Mouse (Mus musculus) liver, embryonic 12.5 days (tissue): ENCODE data around the gene Myl9. TPM values are rescaled to one million over a fixed set of nuclear protein-coding genes. Genes with fewer than 3 reads are reported as not detected.

Experiments used
- ATAC-seq: fragments of 200-750 bp; cut with Nextera tagmentation; 2 replicates; pipeline ENCODE4 v1.8.0; 2017; ENCODE audit warnings: moderate number of reproducible peaks, mild to moderate bottlenecking, moderate library complexity
- H3K27ac ChIP-seq: fragments of 300-500 bp; sonication (generic); 2 replicates; pipeline ENCODE4 v1.5.1; 2016; ENCODE audit warnings: mild to moderate bottlenecking
- H3K27me3 ChIP-seq: fragments of 300-500 bp; sonication (generic); replicated peaks from 2 replicates; pipeline ENCODE4 v1.6.1; 2016; ENCODE audit warnings: mild to moderate bottlenecking, moderate library complexity
- H3K36me3 ChIP-seq: fragments of 300-500 bp; sonication (generic); 2 replicates; pipeline ENCODE4 v1.6.1; 2016; ENCODE audit warnings: mild to moderate bottlenecking, moderate library complexity
- H3K4me1 ChIP-seq: fragments of 300-500 bp; sonication (generic); 2 replicates; pipeline ENCODE4 v1.6.1; 2016
- H3K4me2 ChIP-seq: fragments of 300-500 bp; sonication (generic); 2 replicates; pipeline ENCODE4 v1.6.1; 2016; ENCODE audit warnings: mild to moderate bottlenecking, moderate library complexity
- H3K4me3 ChIP-seq: fragments of 300-500 bp; sonication (generic); 2 replicates; pipeline ENCODE4 v1.5.1; 2016; ENCODE audit warnings: mild to moderate bottlenecking, moderate library complexity
- H3K9ac ChIP-seq: fragments of 300-500 bp; sonication (generic); 2 replicates; pipeline ENCODE4 v1.6.1; 2016; ENCODE audit warnings: mild to moderate bottlenecking, moderate library complexity
- H3K9me3 ChIP-seq: fragments of 300-500 bp; sonication (generic); replicated peaks from 2 replicates; pipeline ENCODE4 v1.6.1; 2016; ENCODE audit warnings: mild to moderate bottlenecking, moderate library complexity
- WGBS: fragments of 180-500 bp; shearing (Covaris S2); methylation state at CpG from one replicate; pipeline ENCODE4 v1.1.7; 2016; ENCODE audit not compliant: insufficient replicate concordance; 5-methylcytosine and 5-hydroxymethylcytosine counted together
- polyA plus RNA-seq: library from polyadenylated mRNA; unstranded; fragments of >200 nt; fragmentation: Nextera tagmentation; extraction: Ambion mirVana; gene quantifications from 2 replicates; pipeline ENCODE4 v1.2.1, GENCODE M21; 2016

The Myl9 gene
- 70.5 and 76.1 TPM in 2 replicates for polyA plus RNA-seq

DNA sequence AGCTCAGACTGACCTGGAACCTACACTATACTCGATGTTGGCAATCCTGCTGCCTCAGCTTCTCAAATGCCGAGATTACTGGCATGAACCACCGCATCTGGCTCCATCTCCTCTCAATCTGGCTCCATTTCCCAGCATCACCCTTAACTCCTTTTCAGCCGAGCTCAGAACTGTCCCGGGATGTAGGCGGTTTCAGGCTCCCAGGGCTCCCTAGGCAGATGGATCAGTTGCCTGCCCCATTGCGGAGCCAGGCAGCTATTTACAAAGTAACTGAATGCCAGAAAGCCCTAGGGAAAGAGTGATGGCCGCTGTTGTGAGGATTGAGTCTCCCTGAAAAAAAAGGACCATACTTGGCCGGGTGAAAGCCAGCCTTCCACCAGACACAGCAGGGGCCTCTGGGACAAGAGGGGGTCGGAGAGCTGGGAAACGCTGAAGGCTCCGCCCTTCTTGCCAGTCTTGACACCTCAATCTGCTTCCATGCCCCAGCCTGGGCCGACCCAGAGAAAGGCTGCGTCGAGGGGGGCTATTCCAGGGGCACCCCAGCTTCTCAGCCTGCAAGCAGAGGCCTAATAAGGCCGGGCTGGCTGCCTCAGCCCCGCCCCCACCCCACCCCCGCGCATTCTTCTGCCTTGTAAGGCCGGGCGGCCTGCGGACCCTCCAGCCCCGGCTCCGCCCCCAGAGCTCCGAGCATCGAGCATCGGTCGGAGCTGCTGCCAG, at the start of gene Myl9:
TSS of gene Myl9 (plus strand) at position 683 of the 717 bp plus-strand sequence.
- peak; percentile 59 for ATAC-seq
- peak within 1 kb of the TSS; percentile 57; the same call in 1 of the 2 replicates for H3K27ac ChIP-seq

DNA sequence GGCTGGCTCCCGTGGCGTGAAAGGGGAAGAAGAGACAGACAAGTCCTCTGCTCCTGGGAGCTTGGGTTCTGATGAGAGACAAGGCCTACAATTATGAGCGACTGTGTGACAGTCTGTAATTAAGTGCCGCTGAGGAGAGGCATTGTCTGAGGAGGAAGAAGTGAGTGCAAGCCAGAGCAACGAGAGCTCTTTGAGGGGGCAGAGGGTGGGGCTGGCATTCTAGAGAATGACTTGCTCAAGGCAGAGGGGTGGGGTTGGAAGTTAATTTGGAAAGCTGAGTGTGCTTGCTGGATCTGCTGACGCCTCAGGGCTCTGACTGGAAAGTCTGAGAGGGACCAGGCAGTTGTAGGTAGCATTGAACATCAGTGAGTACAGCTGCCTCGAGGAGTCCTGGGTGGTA, 48.9 kb upstream of the Myl9 start:
- ATAC-seq: no peak
- no peak overlapping the region for H3K9ac ChIP-seq
- no peaks in the 10 kb centered on the region for H3K36me3 ChIP-seq
- H3K4me2 ChIP-seq: no peak overlapping the region
- H3K4me3 ChIP-seq: no peak overlapping the region
- no peaks in the 10 kb centered on the region for H3K9me3 ChIP-seq
- H3K27me3 ChIP-seq: peaks cover 11% of the 10 kb centered on the region
- WGBS: 47% methylated on average over 7 of the region's 7 CpGs
- H3K4me1 ChIP-seq: peaks cover 71% of the 10 kb centered on the region
- H3K27ac ChIP-seq: no peak overlapping the region

More for the DNA sequence above, at the start of gene Myl9:
- H3K4me1 ChIP-seq: peaks cover 51% of the 10 kb centered on the region
- peak within 1 kb of the TSS; percentile 40 for H3K4me3 ChIP-seq
- no peaks in the 10 kb centered on the region for H3K36me3 ChIP-seq
- H3K4me2 ChIP-seq: peak within 1 kb of the TSS; percentile 62
- WGBS: 16% methylated on average over 26 of the region's 28 CpGs
- H3K9ac ChIP-seq: peak within 1 kb of the TSS; percentile 35; the same call in 1 of the 2 replicates
- no peaks in the 10 kb centered on the region for H3K9me3 ChIP-seq
- peaks cover 40% of the 10 kb centered on the region for H3K27me3 ChIP-seq

DNA sequence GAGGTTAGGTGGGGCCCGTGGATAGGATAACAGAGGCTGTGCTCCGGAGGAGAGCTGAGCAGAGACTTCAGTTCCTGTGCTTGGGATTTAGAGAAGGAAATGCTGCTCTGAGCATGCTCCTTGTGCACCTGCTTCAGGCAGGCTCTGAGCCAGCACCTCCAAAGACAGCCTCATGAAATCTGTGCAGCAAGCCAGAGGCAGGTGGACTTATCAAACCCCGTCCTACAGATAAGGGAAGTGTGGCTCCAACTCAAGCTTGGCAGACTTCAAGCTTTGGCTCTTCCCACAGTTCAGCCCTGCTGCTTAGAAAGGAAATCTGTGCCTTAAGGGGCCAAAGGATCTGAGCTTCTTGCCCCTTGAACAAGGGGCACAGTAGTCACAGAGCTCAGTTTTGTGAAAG, 48.3 kb upstream of the Myl9 start:
- H3K27ac ChIP-seq: no peak overlapping the region
- H3K9me3 ChIP-seq: no peaks in the 10 kb centered on the region
- H3K9ac ChIP-seq: no peak overlapping the region
- H3K4me3 ChIP-seq: no peak overlapping the region
- peaks cover 71% of the 10 kb centered on the region for H3K4me1 ChIP-seq
- no peak for ATAC-seq
- WGBS: 40% methylated on average over 3 of the region's 3 CpGs
- H3K27me3 ChIP-seq: peaks cover 5% of the 10 kb centered on the region
- H3K4me2 ChIP-seq: no peak overlapping the region
- no peaks in the 10 kb centered on the region for H3K36me3 ChIP-seq

DNA sequence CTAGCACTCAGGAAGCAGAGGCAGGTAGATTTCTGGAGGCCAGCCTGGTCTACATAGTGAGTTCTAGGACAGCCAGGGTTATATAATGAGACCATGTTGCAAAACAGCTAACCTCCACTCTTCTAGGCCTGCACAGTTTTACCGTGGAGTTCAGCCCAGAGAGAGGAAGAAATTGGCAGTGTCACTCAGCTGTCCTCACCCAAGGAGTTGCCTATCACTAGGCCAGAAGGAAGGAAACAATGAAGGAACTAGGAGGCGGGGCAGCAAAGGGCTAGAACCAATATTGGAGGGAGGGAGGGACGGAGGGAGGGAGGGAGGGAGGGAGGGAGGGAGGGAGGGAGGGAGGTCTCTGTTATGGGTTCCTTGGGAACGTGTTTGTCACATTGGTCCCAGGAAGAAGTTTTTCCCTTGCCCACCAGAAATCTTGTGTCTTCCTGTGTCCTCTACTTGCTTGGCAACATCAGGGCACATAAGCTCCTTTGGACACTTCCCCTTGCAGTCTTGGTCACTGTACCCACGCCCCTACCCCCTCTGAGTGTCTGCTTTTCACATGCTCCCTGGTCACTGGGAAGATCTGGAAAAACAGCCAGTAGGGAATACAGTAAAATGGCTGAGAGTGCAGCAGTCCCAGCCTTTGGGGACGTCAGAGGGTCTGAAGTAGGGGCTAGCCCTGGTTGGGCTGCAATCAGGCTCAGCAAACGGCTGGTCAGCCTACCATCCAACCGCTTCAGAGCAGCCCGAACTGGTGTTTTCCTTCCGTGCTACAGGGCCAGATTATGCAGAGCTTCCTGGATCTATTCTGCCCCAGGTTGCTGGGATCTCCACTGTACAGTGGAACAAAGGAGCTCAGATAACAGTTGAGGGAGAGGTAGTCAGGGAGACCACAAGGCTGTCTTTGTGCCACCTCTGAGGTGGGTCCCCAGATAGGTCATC, 45.4 kb upstream of the Myl9 start:
- peak overlapping the region; percentile 51 for H3K4me3 ChIP-seq
- H3K27ac ChIP-seq: peak overlapping the region; percentile 65
- H3K36me3 ChIP-seq: no peaks in the 10 kb centered on the region
- WGBS: 18% methylated on average over 9 of the region's 10 CpGs
- no peaks in the 10 kb centered on the region for H3K9me3 ChIP-seq
- H3K9ac ChIP-seq: peak overlapping the region; percentile 47
- peaks cover 62% of the 10 kb centered on the region for H3K4me1 ChIP-seq
- no peaks in the 10 kb centered on the region for H3K27me3 ChIP-seq
- ATAC-seq: peak; percentile 50
- peak overlapping the region; percentile 71 for H3K4me2 ChIP-seq

DNA sequence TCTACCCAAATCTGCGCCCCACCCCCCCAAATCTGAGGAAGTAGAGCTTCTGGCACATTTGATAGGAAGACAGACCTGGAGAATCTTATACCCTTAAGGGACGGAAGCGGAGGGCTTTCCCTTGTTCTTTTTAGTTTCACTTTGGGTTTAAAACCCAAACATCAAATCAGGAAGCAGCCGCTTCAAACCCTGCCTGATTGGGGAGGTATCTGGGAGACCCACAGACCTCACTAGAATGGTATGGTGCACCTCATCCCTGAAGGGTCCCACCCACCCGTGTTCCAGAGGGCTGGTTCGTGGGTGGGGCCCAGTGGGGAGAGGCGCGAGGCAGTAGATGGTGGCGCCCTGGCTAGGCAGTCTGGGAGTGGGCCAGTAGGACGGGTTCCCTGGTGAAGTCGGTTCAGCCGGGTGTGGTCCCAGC, 44.7 kb upstream of the Myl9 start:
- Histone ChIP-seq H3K36me3 (no peaks in the 10 kb centered on the region), H3K9ac (peak overlapping the region; percentile 47), H3K9me3 (no peaks in the 10 kb centered on the region), H3K4me2 (peak overlapping the region; percentile 71), H3K4me1 (peaks cover 55% of the 10 kb centered on the region), H3K27ac (no peak overlapping the region), H3K4me3 (peak overlapping the region; percentile 51), H3K27me3 (no peaks in the 10 kb centered on the region)
- ATAC-seq: peak; percentile 48; the same call in 1 of the 2 replicates
- 34% methylated on average over 12 of the region's 12 CpGs for WGBS

DNA sequence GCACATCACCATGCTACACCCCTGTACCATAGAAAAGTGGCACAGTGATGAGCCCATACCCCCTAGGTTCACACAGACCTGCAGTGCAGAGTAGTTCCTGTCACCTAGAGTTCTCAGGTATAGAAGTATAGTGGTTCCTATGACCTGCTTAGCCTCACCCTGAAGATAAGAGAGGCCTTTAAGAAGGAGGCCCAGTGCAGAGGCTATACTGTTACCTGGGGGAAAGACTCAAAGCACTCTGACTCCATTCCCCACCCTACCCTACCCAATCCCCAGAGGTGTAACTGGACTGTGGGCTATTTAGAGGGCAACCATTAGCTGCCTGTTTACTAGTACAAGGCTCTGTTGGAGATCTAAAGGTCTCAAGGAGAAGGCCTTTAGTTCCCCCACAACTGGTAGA, 43.6 kb upstream of the Myl9 start:
- Histone ChIP-seq H3K4me1 (peaks cover 52% of the 10 kb centered on the region), H3K4me3 (no peak overlapping the region), H3K27me3 (no peaks in the 10 kb centered on the region), H3K4me2 (no peak overlapping the region), H3K9me3 (no peaks in the 10 kb centered on the region), H3K9ac (no peak overlapping the region), H3K27ac (no peak overlapping the region), H3K36me3 (no peaks in the 10 kb centered on the region)
- 0 out of 2 replicates have a peak, but pooled peaks have one; percentile 16 for ATAC-seq

DNA sequence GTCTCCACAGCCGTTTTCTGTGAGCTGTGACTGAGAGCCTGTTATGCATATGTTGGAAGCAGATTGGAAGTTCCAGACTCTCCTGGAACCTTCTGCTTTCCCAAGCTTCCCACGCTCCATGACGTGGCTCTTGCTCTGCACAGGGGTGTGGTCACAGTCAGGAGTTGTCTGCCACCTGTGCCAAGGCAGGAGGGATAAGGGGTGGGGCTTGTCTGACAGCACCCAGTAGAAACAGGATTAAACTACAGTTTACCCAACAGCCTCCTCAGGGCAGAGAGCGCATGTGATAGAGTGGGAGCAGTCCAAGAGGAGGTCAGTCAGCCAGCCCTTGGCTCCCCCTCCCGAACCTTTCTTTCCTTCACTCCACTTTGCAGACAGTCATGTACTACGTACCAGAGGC, 43.1 kb upstream of the Myl9 start:
- no peaks in the 10 kb centered on the region for H3K36me3 ChIP-seq
- H3K4me3 ChIP-seq: no peak overlapping the region
- no peak for ATAC-seq
- no peaks in the 10 kb centered on the region for H3K9me3 ChIP-seq
- no peak overlapping the region for H3K9ac ChIP-seq
- WGBS: 72% methylated on average over 6 of the region's 6 CpGs
- no peak overlapping the region for H3K4me2 ChIP-seq
- H3K4me1 ChIP-seq: peaks cover 52% of the 10 kb centered on the region
- H3K27ac ChIP-seq: no peak overlapping the region
- no peaks in the 10 kb centered on the region for H3K27me3 ChIP-seq

DNA sequence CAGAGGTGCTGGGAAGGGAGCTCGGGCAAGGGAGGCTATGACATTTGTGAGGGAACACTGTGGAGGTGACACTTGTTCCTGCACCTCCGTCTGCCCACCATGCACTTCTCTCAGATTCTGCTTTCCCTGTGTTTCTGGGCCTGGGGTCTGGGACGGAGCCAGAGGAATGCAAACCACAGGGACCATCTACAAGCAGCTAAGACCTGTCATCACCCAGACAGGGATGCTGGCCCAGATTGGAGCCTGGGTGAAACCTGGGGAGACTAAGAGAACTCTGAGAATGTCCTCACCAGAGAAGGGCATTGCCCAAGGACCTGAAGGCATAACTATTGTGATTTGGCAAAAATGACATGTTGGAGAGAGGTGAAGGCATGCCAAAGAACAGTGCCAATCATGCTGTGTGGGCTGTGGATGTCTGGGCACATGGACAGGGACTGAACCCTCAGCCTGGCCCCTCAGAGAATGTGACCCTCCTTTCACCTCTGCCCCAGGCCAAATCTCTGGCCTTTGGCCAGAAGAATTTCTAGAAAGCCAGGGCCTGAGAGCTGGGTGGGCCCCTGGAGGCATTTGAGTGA, 39.4 kb upstream of the Myl9 start:
- H3K4me3 ChIP-seq: no peak overlapping the region
- H3K27me3 ChIP-seq: no peaks in the 10 kb centered on the region
- no peak overlapping the region for H3K27ac ChIP-seq
- H3K9ac ChIP-seq: no peak overlapping the region
- H3K36me3 ChIP-seq: no peaks in the 10 kb centered on the region
- H3K4me1 ChIP-seq: peaks cover 47% of the 10 kb centered on the region
- WGBS: 59% methylated on average over 3 of the region's 3 CpGs
- H3K9me3 ChIP-seq: no peaks in the 10 kb centered on the region
- ATAC-seq: no peak
- H3K4me2 ChIP-seq: no peak overlapping the region

DNA sequence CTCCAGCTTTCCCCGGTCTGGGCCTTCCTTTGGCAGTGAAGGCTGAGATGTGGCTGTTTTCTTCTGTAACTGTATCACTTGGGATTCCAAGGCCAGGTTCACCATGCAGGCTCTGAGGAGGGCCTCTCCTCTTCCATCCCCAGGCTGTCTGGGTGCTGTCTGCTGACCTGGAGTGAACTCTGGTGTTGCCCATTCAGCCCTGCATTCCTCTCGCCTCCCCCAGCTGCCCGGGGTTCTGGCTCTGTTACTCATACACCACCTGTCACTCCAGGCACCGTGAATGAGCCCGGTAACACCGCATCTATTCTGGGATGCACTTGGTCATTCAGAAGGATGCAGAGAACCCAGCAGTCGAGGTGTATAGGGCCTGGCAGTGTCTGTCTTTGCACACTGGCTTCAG, 38.4 kb upstream of the Myl9 start:
- peaks cover 46% of the 10 kb centered on the region for H3K4me1 ChIP-seq
- 59% methylated on average over 7 of the region's 7 CpGs for WGBS
- H3K9ac ChIP-seq: no peak overlapping the region
- ATAC-seq: no peak
- no peak overlapping the region for H3K4me3 ChIP-seq
- no peaks in the 10 kb centered on the region for H3K27me3 ChIP-seq
- H3K9me3 ChIP-seq: no peaks in the 10 kb centered on the region
- no peak overlapping the region for H3K27ac ChIP-seq
- no peaks in the 10 kb centered on the region for H3K36me3 ChIP-seq
- H3K4me2 ChIP-seq: no peak overlapping the region

DNA sequence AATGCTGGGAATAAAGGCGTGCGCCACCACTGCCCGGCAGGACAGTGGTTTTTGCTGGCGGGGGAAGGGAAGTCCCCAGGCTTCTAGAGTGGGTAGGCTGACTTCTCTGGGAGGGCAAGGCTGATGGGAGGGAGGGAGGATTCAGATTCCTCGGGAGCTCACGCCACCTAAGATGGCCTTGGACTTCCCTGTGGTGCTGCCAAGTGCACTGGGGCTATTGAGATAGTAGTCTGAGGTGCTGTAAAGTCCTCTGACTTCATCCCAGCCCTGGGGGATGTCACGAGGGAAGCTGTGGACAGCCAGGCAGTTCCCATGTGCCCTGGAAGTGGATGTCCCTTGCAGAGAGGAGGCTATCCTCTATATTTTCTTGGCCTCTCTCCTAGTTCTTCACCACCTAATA, 37.2 kb upstream of the Myl9 start:
- Histone ChIP-seq H3K27me3 (no peaks in the 10 kb centered on the region), H3K4me1 (peaks cover 50% of the 10 kb centered on the region), H3K9me3 (no peaks in the 10 kb centered on the region), H3K36me3 (no peaks in the 10 kb centered on the region), H3K27ac (no peak overlapping the region), H3K9ac (no peak overlapping the region), H3K4me3 (no peak overlapping the region), H3K4me2 (no peak overlapping the region)
- 65% methylated on average over 7 of the region's 7 CpGs for WGBS
- ATAC-seq: no peak

DNA sequence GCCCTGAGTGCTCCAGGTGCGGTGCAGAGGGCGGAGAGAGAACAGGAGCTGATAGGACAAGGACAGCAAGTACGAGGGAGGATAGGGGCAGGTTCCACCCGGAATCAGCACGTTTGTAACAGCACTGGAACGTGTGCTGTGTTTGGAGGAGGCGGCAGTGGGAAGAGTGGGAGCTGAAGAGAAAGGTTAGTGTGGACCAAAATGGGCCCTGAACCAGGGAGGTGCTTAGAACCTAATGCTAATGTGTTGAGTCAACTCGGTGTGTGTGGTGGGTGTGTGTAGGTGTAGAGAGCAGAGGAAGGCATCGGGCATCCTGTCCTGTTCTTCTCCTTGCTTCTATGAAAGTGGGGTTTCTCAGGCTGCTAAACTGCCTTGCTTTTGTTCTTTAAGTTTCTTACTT, 34.0 kb upstream of the Myl9 start:
- no peak for ATAC-seq
- WGBS: 74% methylated on average over 9 of the region's 9 CpGs
- H3K9me3 ChIP-seq: no peaks in the 10 kb centered on the region
- H3K36me3 ChIP-seq: peaks cover 8% of the 10 kb centered on the region
- H3K4me1 ChIP-seq: peaks cover 51% of the 10 kb centered on the region
- H3K9ac ChIP-seq: no peak overlapping the region
- no peaks in the 10 kb centered on the region for H3K27me3 ChIP-seq
- H3K4me2 ChIP-seq: no peak overlapping the region
- H3K4me3 ChIP-seq: no peak overlapping the region
- H3K27ac ChIP-seq: no peak overlapping the region

DNA sequence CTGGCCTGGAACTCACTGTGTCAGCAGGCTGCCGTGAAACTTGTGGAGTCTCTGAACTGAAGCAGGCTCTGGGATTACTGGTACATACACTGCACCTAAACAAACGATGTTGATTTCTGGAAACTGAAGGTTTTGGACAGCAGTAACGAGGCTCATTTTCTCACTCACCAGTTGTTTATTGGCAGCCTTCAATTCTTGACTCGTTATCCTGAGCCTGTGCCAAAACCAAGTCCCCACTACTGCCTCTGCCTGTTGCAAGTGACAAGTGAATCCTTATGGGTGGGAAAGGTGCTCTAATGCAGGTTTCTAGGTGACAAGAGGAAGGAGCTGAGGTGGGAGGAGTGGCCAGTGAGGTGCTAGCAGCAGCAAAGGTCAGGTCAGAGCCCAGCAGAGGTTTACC, 33.2 kb upstream of the Myl9 start:
- Histone ChIP-seq H3K27ac (no peak overlapping the region), H3K36me3 (peaks cover 16% of the 10 kb centered on the region), H3K4me1 (peaks cover 43% of the 10 kb centered on the region), H3K27me3 (no peaks in the 10 kb centered on the region), H3K4me2 (no peak overlapping the region), H3K4me3 (no peak overlapping the region), H3K9me3 (no peaks in the 10 kb centered on the region), H3K9ac (no peak overlapping the region)
- no peak for ATAC-seq
- 63% methylated on average over 4 of the region's 4 CpGs for WGBS
